Mouse (Mus musculus) frontal cortex, adult 2 months (tissue): Measurements from ENCODE around the gene Rnase10. TPM values are rescaled to one million over a fixed set of nuclear protein-coding genes. Genes with fewer than 3 reads are reported as not detected.
"Not testable (repeated sequence)": the region's sequence is repeated elsewhere in the genome, so short reads cannot be mapped to it uniquely, and the experiment has no call there.

Source experiments
- DNase-seq, 2 experiments: peaks; one replicate each; pipeline ENCODE4 v3.0.0; 2022; ENCODE audit warnings: low spot score in 1 of 2; ENCODE audit errors: extremely low spot score in 1 of 2
- polyA plus RNA-seq: library from polyadenylated mRNA; depleted of rRNA; stranded (reverse); fragments of >200 nt; gene quantifications from 2 replicates; pipeline ENCODE4 v1.2.3, GENCODE M21; 2012; rRNA removed

Gene Rnase10
- 0.16 TPM in 1 of 2 replicates, not detected in the other for polyA plus RNA-seq

DNA sequence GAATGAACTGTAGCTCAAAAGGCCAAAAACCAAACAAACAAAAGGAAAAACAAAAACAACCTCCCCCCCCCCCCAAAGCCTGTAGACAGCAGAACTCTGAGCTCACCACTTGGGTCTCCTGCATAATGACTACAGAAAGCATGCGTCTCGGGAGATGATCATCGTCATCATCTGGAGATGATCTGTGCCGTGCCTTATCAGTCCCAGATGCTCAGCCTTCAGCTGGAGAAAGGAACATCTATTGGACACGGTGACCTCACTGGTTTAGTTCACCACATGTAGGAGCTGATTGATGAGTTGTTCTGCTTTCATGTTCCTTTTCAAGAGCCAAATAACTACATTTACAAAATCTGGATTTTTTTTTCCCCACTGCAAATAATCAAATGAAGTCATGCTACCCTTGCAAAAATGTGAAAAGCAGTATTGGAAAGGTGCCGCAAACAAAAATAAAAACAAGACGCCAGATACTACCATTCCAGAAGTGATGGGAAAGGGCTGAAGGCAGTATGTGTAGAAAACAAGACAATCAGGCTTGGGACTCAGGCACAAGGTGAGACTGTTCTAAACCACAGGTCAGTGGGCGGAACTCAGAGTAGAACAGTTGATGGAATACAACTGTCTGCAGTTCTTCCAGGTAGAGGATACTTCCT, at the start of gene Rnase10:
Gene Rnase10, plus strand, starts transcription at position 600 of the 650 bp plus-strand sequence.
- no peak for DNase-seq

DNA sequence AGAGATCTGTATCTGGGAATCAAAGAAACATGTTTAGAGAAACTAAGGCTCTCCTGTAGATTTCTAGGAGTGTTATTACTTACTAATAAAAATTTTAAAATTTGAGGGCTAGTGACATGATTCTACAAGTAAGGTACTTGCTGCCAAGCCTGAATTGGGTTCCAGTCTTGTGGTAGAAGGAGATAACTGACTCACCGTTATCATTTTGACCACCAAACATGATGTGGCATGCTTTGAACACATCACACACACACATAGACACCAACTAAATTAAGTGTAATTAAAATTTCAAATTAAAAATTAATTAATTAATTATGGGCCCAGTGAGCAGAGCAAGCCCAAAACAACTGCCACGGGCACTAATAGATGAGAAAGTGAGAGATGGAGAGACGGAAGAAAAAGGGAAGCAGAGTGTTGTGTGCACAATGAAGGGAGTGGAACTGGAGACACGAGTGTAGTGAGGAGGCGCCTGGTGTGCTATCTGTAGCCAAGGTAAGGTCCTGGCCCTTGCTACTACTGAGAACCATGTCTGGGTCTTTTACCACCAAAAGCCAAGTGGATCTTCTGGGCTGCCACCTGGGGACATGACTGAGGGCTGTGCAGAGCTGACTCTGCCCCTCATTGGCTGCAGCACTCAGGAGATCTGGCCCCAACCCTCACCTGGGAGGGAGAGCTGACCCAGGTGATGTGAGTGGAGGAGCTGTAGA, 49.1 kb upstream of the Rnase10 start:
- not testable (repeated sequence) for DNase-seq

DNA sequence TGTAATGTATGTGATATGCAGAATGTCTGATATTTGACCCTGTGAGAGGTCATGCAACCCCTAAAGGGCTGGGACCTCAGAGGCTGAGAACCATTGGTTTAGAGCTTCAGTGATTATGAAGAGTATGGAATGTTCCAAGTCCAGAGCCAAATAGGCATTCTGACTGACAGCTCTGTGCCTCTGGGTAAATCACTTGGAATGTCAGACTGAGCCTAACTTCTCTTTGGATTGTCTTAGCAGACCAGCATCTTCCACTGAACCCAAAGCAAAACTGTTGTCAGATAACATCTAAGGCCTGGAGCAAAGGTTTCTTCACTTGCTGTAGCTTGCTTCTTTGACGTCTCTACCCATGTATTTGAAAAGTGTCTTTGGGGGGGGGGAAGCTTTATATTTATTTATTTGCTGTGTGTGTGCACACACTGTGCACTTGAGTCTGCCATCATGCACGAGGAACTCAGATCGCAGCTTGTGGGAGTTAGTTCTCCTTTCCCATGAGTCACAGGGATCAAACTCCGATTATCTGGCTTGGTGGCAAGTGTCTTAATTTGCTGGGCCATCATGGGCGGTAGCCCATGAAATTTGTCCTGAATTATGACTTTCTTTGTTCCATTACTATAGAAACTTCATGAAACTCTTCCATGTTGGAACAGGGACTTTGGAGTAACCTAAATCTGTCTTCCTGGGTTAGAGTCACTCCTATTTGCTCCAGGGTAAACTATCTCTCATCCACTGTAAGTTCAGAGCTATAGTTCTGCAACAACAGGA, 39.2 kb upstream of the Rnase10 start:
- no peak for DNase-seq

DNA sequence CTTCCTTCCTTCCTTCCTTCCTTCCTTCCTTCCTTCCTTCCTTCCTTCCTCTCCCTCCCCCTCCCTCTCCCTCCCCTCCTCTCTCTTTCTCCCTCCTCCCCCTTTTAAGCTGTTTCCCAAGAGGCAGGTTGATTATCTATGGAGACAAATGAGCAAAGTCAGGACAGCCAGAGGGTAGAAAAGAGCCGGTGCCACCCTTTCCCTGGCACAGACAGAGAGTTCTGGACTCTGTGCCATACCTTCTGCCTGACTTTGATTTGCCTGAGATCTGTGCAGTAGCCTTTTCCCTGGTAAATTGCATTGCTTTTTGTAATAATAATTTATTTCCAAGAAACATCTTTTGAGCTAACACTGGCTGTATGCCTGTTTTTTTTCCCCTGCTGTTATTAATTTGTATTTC, 38.5 kb upstream of the Rnase10 start:
- no peak for DNase-seq

DNA sequence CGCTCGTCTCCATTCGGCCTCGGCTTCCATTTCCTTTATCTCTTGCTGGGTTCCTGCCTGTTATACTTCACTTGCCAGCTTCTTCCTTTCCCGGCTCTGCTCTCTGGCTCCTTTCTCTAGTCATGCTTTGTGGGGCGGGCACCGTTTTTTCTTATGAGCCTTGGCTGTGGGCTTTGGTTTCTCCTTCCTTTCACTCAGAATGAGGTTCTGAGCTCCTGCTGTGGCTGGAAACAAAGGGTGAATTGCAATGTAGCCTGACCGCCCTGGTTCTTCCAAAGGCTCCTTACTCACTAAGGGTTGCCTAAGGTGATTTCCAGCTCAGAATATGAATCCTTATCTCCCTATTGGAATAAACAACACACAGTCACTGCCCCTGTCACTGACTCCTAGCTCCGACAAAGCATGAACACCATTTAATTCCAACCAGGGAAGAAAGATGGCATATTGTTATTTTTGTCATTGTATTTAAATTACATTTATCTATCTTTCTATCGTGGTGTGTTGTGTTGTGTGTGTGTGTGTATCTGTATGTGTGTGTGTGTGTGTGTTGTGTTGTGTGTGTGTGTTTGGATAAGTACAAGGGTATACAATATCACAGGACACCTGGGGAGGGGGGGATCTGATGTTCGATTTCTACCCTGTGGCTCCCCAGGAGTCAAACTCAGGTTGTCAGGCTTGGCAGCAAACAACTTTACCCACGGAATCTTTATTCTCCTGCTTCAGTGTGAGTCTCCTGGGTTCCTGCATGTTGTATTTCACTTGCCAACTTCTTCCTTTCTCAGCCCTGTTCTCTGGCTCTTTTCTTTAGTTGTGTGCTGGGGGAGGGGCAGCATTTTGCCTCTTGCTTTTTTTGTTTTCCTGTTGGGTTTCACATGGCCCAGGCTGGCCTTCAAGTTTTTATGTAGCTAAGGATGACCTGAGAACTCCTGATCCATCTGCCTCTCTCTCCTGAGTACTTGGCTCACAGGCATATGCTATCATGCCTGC, 37.7 kb upstream of the Rnase10 start:
- peak; percentile 30 to 60 for DNase-seq

DNA sequence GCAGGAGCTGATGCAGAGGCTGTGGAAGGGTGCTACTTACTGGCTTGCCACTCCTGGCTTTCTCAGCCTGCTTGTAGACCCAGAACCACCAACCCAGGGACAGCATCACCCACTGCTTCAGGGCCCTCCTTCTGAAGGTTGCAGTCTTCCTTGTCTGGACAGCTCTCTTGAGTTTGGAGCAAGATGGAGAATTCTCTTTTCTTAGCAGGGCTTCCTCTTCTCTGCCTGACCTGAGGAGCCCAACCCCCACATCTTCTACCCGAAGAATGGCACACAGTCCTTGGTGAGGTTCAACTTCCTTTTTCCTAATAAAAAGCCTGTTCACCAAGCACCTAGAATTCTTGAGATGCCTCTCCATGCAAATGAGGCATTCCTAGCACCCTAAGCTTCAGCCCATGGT, 36.7 kb upstream of the Rnase10 start:
- DNase-seq: no peak

DNA sequence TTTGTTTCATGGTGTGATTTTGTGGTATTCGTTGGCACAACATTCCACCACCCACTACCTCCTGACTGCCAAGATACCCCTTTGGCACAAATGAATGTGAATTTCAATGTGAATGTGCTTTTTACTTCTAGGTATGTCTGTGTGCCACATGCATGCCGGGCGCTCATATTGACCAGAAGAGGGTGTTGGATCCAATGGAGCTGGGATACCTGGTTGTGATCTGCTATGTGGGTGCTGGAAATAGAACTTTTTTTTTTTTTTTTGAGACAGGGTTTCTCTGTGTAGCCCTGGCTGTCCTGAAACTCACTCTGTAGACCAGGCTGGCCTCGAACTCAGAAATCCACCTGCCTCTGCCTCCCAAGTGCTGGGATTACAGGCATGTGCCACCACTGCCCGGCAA, 34.5 kb upstream of the Rnase10 start:
- DNase-seq: not testable (repeated sequence)

DNA sequence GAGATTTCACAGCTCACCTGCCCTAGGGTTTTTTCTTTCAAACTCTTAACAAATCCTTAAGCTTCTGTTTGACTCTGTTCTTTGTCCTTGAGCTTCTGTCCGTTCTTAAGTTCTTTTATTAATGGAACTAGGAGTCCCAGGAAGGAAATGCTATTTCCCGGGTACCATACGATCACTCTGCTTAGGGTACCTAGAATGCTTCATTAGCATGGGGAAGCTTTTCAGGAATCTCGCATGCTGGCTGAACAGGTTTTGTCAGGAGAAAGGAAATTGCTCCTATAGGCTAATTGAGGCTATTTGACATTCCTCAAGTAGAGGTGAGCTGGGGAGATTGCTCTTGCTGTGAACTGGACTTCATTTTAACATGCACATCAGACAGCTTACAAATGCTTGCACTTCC, 33.9 kb upstream of the Rnase10 start:
- DNase-seq: no peak

DNA sequence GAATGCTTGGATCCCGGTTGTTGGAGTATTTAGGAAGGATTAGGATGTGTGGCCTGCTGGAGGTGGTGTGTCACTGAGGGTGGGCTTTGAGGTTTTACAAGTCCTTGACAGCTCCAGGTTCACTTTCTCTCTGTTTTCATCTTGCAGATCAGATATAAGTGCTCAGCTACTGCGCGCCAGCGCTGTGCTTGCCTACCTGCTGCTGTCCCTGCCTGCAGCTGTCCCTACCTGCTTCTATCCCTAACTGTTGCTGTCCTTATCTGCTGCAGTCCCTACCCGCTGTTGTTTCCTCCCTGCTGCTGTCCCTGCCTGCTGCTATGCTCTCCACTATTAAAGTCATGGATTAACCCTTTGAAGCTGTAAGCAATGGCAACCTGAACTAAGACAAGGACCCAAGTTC, 32.5 kb upstream of the Rnase10 start:
- no peak for DNase-seq

DNA sequence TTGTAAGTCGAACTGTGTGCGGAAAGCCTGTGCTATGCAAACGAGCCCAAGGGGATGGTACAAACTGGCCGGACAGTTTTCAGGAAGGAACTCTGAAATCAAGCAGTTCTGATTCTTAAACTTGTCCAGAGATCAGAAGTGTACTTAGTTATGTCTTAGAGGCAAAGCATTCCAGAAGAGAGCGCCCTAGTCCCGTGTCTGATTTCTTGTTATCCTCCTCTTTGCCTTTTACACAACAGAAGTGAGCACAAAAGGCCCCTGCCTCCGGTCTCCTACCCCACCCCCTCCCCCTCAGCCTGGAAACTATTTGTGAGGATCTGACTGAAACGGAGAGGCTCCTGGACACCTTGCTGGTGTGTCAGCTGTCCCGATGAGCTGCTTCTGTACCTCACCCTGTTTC, 30.9 kb upstream of the Rnase10 start:
- DNase-seq: peak in 1 of 2 experiments; percentile 26

DNA sequence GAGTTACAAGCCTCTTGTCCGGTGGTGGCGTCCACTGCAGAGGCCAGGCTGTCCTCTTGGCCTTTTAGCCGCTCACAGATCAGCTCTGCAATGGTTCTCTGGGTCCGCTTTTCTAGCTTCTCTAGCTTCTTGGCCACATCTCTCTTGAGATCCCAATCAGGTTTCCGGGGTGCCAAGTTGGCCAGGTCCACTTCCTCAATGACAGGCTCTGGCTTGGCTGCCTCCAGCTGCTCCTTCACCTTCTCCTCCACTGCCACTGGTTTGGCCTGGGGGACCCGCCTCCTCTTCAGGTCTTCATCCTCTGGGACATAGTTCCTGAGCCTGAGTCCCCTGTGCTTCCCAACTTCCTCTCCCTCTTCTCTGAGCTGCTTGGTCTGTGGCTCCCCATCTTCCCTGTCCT, 29.1 kb upstream of the Rnase10 start:
- DNase-seq: not testable (repeated sequence)

DNA sequence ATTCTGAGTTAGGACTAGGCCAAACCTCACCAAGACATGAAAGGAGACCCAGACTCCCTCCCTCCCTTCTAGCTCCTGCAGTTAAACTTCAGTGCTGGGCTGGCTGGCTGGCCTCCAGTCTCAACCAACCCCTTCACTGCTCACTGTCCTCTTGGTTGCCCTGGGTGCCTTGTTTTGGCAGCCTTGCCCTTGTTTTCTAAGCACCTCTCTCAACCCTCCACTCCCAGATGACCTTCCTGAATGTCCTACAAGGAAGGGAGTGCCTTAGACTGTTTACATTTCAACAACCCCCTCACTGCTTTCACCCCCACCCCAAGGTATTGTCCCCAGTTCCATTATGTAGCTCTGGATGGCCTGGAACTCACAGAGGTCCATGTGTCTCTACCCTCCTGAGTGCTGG, 27.9 kb upstream of the Rnase10 start:
- no peak for DNase-seq

DNA sequence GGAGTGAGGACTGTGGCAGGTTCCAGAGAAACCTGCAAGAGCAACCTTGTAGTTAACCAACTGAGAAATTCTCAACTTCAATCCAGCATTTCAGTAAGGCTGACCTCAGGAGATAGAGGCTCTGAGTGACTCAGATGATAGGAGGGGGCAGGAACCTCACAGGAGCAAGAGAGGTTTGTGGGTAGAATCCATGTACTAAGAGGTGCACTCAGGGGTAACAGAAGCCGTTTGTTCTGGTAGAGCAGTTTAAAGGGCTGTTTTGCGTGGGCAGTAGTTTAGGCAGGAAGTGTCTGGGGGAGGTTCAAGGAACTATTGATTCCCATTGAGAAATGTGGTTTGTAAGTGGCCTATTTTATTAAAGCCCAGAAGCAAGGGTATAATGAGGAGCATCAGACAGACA, 26.3 kb upstream of the Rnase10 start:
- DNase-seq: no peak

DNA sequence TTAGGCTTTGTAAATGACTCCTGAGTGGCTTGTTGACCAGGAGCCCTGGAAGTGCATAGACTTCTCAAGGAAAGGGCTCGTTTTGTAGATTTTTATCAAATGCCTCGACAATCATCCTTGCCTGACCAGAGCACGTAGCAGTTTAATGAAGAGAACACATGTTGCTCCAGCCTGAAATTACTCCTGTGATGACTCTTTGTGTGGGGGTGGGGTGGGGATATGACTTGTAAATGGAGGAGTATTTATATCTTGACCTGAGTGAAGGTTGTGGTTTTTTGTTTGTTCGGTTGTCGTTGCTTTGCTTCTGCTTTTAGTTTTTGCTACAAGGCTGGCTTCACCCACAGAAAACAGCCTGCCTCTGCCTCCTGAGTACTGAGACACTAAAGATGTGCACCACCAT, 25.7 kb upstream of the Rnase10 start:
- no peak for DNase-seq

DNA sequence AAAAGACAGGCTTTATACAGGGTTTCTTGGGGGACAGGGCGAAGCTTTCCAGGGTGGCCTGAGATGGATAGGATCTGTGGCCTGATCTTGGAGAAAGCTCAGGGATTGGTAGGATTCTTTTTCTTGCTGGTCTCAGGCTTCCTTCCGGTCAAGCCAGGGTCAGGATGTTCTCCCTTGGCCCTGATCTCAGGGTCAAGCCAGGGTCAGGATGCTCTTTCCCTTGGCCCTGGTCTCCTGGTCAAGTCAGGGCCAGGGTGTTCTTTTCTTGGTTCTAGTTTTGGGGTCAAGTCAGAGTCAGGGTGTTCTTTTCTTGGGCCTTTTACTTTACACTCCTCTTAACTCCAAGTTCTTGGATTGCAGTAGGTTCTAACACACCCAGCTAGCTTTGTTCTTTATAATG, 19.9 kb upstream of the Rnase10 start:
- DNase-seq: no peak

DNA sequence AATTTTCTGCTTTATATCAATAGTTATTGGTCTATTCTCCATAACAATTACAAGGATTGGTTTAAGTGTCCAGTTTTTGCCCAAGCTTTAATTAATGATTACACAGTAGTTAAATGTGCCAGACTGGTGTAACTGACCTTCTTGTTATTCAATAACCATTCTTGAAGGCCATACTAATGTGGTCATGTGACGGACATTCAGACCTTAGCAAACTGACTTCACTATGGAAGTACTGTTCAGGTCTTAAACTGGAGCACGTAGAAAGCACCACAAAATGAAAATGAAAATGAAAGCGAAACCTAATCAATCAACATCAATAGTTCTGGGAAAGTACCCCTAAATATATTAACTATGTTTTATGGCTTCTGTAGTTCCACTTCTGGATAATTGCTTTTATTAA, 16.5 kb upstream of the Rnase10 start:
- no peak for DNase-seq

DNA sequence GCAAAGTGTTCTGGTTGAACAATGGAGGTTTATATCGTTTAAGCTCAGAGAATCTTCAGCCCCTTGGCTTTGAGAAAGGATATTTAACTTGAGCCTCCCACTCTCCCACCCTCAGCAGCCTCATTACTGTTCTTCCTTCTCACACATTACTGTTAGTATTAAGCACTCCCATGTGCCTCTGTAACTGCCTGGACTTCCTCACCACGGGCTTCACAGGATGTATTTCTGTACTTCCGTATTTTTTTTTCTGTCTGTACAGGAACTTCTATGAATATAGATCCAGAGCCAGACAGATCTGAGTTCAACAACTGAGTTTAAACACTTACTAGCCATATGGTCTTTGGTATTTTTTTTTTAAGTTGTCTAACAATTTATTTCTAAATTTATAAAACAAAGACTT, 10.5 kb upstream of the Rnase10 start:
- DNase-seq: no peak

DNA sequence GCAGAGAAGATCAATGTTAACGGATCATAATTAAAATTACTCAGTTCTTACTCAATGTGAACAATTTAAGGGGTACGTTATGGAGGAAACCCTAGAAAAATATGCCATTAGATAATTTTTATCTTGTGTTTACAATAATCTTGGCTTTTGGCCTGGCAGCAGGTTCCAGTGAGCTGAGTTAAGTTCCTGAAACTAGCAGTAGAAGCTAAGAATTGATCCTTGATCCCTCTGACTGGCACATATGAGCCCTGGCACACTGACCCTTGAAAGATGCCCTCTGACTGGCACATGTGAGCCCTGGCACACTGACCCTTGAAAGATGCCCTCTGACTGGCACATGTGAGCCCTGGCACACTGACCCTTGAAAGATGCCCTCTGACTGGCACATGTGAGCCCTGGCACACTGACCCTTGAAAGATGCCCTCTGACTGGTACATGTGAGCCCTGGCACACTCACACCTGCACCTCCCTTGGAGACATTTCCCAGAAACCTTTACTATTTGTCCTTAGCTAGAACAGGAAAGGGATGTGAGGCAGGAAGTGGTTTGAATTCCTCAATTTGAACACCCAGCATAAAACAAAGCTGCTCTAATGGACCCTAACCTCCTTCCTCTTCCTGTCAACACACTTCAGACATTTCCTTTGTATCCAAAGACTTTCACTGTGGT, 9.4 kb upstream of the Rnase10 start:
- DNase-seq: no peak

DNA sequence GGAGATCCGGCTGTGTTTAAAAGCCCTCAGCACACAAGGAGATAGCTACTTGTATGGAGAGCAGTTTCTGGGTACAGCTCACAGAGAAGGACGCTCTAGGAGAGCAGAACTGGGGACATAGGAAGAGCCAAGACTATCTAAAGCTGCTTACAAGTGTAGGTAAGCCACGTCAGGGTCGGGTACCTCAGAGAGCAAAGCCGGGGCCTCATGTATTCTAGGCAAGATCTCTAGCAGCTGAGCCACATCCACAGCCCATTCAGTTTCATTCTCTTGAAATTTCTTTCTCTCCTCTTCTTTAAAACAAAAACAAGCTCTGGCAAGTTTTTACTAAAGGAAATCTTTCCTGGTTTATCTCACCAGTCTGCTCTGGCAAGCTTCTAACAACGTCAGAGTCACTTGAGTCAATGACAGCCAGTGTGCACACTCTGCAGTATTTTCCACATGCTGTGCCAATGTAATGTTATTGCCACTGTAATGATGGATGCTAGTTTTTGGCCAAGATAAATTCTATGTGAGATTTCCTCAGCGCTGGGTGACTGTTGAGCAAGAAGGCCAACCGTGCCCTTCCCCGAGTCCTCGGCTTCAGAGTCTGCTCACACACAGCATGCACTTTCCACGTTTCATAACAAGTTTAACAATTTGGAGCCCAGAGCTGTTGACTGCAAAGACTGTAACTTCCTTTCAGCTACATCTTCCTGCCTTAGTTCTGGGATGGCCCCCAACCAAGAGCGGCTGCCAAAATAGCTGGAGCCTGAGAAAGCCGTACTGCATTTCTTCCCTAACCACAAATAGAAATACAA, 563 bp downstream of the Rnase10 start:
- DNase-seq: peak; percentile 7 to 62
